Mouse (Mus musculus): ENCODE data around the gene Tmem150a.

DNA sequence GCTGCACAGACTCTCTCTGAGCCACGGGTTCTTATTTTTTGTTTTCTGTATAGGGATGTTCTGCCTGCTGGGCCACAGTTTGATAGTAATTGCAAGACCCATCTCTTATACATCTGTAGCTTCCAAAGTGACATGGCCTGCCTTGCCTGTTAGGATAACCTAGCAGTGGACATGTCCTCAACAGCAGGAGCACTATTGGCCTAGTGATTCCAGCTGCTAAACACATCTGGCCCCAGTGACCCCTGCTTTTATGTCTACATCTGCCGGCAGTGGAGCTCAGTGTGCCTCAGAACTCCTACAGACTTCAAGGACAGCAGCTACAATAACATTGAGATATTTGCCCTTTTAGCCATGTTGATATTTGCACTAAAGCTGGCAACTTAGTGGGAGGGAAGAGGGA is 44.7 kb downstream of the Tmem150a start:
- no peak for TF ChIP-seq POLR2A (IDR thresholded peaks at IDR 0.05; ENCODE audit: low read depth, low read length)
- TF ChIP-seq CTCF (conservative IDR thresholded peaks at IDR 0.05; ENCODE audit: insufficient read depth, insufficient read length, low read depth, low read length) = no peak
